Mouse (Mus musculus) small intestine, adult 2 months (tissue): ENCODE measurements at regions not wholly inside any gene's neighbourhood (a gene's known extent, or its start where the extent isn't known, plus 50 kb on each side); places are given as distances from the start of the nearest gene placed in this dataset.

Source experiments
- CTCF ChIP-seq: fragments of 200-500 bp; IDR thresholded peaks from 2 replicates; pipeline ENCODE4 v1.5.1; 2012; ENCODE audit warnings: low read depth, mild to moderate bottlenecking, control low read depth, inconsistent platforms, low read length, moderate library complexity, mixed read lengths; ENCODE audit not compliant: insufficient replicate concordance, insufficient read length; ENCODE audit errors: extremely low read depth
- POLR2A ChIP-seq: fragments of 200-500 bp; IDR thresholded peaks from 2 replicates; pipeline ENCODE4 v1.6.1; 2012; ENCODE audit warnings: low read depth, mild to moderate bottlenecking, control low read depth, inconsistent platforms, low read length, moderate library complexity

DNA sequence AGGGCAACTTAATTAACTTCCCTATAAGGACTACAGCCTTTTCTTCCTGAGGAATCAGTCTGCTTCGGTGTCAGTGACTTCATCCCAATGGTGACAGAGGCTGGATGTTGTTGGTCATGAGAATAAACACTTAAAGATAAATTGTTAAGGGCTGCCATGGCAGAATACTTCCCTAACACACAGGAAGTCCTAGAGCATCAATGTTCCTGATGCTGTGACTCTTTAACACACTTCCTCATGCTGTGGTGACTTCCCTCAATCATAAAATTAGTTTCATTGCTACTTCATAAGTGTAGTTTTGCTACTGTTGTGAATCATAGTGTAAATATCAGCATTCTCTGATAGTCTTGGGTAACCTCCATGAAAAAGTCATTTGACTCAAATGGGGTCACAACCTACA, 184.5 kb upstream of the Id2 start:
- no peak for TF ChIP-seq CTCF
- no peak for TF ChIP-seq POLR2A
